Mouse (Mus musculus) kidney, postnatal 36 days (tissue): ENCODE results near the gene Hamp2.
"Not testable (repeated sequence)": the region's sequence is repeated elsewhere in the genome, so short reads cannot be mapped to it uniquely, and the experiment has no call there.

Experiments
- DNase-seq, 2 experiments: peaks; one replicate each; pipeline ENCODE4 v3.0.0; 2021 to 2022; ENCODE audit warnings: mixed read lengths in 2 of 2

Gene Hamp2

GRCm38 (mm10) chr7:30952441-30953265 is 28.2 kb upstream of the Hamp2 start:
- DNase-seq, result no peak

GRCm38 (mm10) chr7:30949902-30950301 is 25.4 kb upstream of the Hamp2 start:
- DNase-seq, result not testable (repeated sequence)

- DNase-seq, result no peak
These were observed 21.4 kb upstream of the Hamp2 start for GRCm38 (mm10) chr7:30945876-30946275.

GRCm38 (mm10) chr7:30945466-30945865 is 21.0 kb upstream of the Hamp2 start:
- DNase-seq, result not testable (repeated sequence)

- DNase-seq, result not testable (repeated sequence)
These were observed 20.2 kb upstream of the Hamp2 start for GRCm38 (mm10) chr7:30944706-30945105.

- DNase-seq, result no peak
These were observed 19.6 kb upstream of the Hamp2 start, which contains the start of gene Hamp for GRCm38 (mm10) chr7:30943909-30944635. Gene Hamp (minus strand): TSS chr7:30944032.

GRCm38 (mm10) chr7:30942365-30942764 is 17.9 kb upstream of the Hamp2 start:
- not testable (repeated sequence) for DNase-seq

GRCm38 (mm10) chr7:30940070-30940469 is 15.6 kb upstream of the Hamp2 start:
- not testable (repeated sequence) for DNase-seq

GRCm38 (mm10) chr7:30935422-30936099 is 11.1 kb upstream of the Hamp2 start:
- DNase-seq, result not testable (repeated sequence)

GRCm38 (mm10) chr7:30924071-30924470 is 410 bp downstream of the Hamp2 start:
- no peak for DNase-seq

- DNase-seq, result not testable (repeated sequence)
These were observed 2.0 kb downstream of the Hamp2 start for GRCm38 (mm10) chr7:30922490-30922889.

GRCm38 (mm10) chr7:30920217-30920616 is 4.3 kb downstream of the Hamp2 start:
- DNase-seq, result peak in 1 of 2 experiments; percentile 17

- no peak for DNase-seq
These were observed 7.3 kb downstream of the Hamp2 start for GRCm38 (mm10) chr7:30917219-30917618.

- no peak for DNase-seq
These were observed 7.8 kb downstream of the Hamp2 start for GRCm38 (mm10) chr7:30916713-30917112.

- no peak for DNase-seq
These were observed 9.7 kb downstream of the Hamp2 start, which contains the start of gene Mag for GRCm38 (mm10) chr7:30914732-30915131. Gene Mag (minus strand): TSS chr7:30914873.

GRCm38 (mm10) chr7:30909773-30910172 is 14.7 kb downstream of the Hamp2 start:
- no peak for DNase-seq

- no peak for DNase-seq
These were observed 15.5 kb downstream of the Hamp2 start for GRCm38 (mm10) chr7:30908992-30909431.

GRCm38 (mm10) chr7:30908277-30908991 is 16.0 kb downstream of the Hamp2 start:
- DNase-seq, result peak; percentile 7 to 42

- DNase-seq, result peak in 1 of 2 experiments; percentile 44
These were observed 20.4 kb downstream of the Hamp2 start for GRCm38 (mm10) chr7:30904042-30904441.

- DNase-seq, result no peak
These were observed 29.3 kb downstream of the Hamp2 start for GRCm38 (mm10) chr7:30895217-30895616.

- peak; percentile 8 to 18 for DNase-seq
These were observed 32.0 kb downstream of the Hamp2 start for GRCm38 (mm10) chr7:30892515-30892914.

- no peak for DNase-seq
These were observed 32.7 kb downstream of the Hamp2 start for GRCm38 (mm10) chr7:30891746-30892145.
